Mouse (Mus musculus): ENCODE results near the gene Tdrd3. TPM values are rescaled to one million over a fixed set of nuclear protein-coding genes. Genes with fewer than 3 reads are reported as not detected.
A peak's percentile ranks its signal among the peaks of the same experiment; 100 is the strongest.

Tdrd3 gene
- polyA plus RNA-seq, 1 experiment from 2014 or later, result 44.1 TPM

- Histone ChIP-seq H3K27me3 (no peaks in the 10 kb centered on the region), H3K9ac (no peak overlapping the region), H3K4me2 (replicated peaks) (no peak overlapping the region), H3K4me1 (no peaks in the 10 kb centered on the region), H3K4me3 (no peak overlapping the region), H3K9me3 (replicated peaks) (no peaks in the 10 kb centered on the region), H3K36me3 (no peaks in the 10 kb centered on the region), H3K27ac (no peak overlapping the region)
- WGBS, result 86% methylated on average over 8 of the region's 8 CpGs
- ATAC-seq (ENCODE audit: low FRiP score), result no peak; the same call in 1 of the 2 replicates
Observed at GRCm38 (mm10) chr14:87531847-87532246, 115.4 kb downstream of the Tdrd3 start.

- Histone ChIP-seq H3K9ac (no peak overlapping the region), H3K4me2 (replicated peaks) (no peak overlapping the region), H3K4me3 (no peak overlapping the region), H3K9me3 (replicated peaks) (no peaks in the 10 kb centered on the region), H3K4me1 (no peaks in the 10 kb centered on the region), H3K27me3 (no peaks in the 10 kb centered on the region), H3K36me3 (peaks cover 8% of the 10 kb centered on the region; the same call in 1 of the 2 replicates), H3K27ac (no peak overlapping the region)
- 82% methylated on average over 4 of the region's 4 CpGs for WGBS
- ATAC-seq (ENCODE audit: low FRiP score), result 0 out of 2 replicates have a peak, but pooled peaks have one; percentile 48
Observed at GRCm38 (mm10) chr14:87537127-87537819, 120.8 kb downstream of the Tdrd3 start.

- peaks cover 11% of the 10 kb centered on the region for H3K36me3 ChIP-seq
- H3K4me3 ChIP-seq, result no peak overlapping the region
- no peak overlapping the region for H3K27ac ChIP-seq
- ATAC-seq (ENCODE audit: low FRiP score), result no peak
- H3K9ac ChIP-seq, result no peak overlapping the region
- H3K4me2 ChIP-seq (replicated peaks), result no peak overlapping the region
- WGBS, result 89% methylated on average over 6 of the region's 6 CpGs
- no peaks in the 10 kb centered on the region for H3K27me3 ChIP-seq
- no peaks in the 10 kb centered on the region for H3K9me3 ChIP-seq (replicated peaks)
- no peaks in the 10 kb centered on the region for H3K4me1 ChIP-seq
Observed at GRCm38 (mm10) chr14:87549986-87550385, 133.5 kb downstream of the Tdrd3 start.

- WGBS, result 67% methylated on average over 3 of the region's 3 CpGs
- H3K9me3 ChIP-seq (replicated peaks), result no peaks in the 10 kb centered on the region
- H3K4me1 ChIP-seq, result no peaks in the 10 kb centered on the region
- no peak overlapping the region for H3K4me3 ChIP-seq
- no peaks in the 10 kb centered on the region for H3K27me3 ChIP-seq
- no peak for ATAC-seq (ENCODE audit: low FRiP score)
- no peak overlapping the region for H3K27ac ChIP-seq
- H3K4me2 ChIP-seq (replicated peaks), result no peak overlapping the region
- H3K36me3 ChIP-seq, result 0 out of 2 replicates have a peak, but pooled peaks cover under 1% of the 10 kb centered on the region
- H3K9ac ChIP-seq, result no peak overlapping the region
Observed at GRCm38 (mm10) chr14:87552211-87552610, 135.8 kb downstream of the Tdrd3 start.

- H3K36me3 ChIP-seq, result no peaks in the 10 kb centered on the region
- H3K27me3 ChIP-seq, result no peaks in the 10 kb centered on the region
- H3K4me3 ChIP-seq, result no peak overlapping the region
- peaks cover 9% of the 10 kb centered on the region for H3K4me1 ChIP-seq
- no peak overlapping the region for H3K27ac ChIP-seq
- ATAC-seq (ENCODE audit: low FRiP score), result no peak
- WGBS, result 80% methylated on average over 9 of the region's 9 CpGs
- no peak overlapping the region for H3K4me2 ChIP-seq (replicated peaks)
- H3K9ac ChIP-seq, result no peak overlapping the region
- no peaks in the 10 kb centered on the region for H3K9me3 ChIP-seq (replicated peaks)
Observed at GRCm38 (mm10) chr14:87563841-87564240, 147.4 kb downstream of the Tdrd3 start.

- H3K9me3 ChIP-seq (replicated peaks), result no peaks in the 10 kb centered on the region
- H3K27me3 ChIP-seq, result no peaks in the 10 kb centered on the region
- no peak overlapping the region for H3K4me2 ChIP-seq (replicated peaks)
- peaks cover 9% of the 10 kb centered on the region for H3K4me1 ChIP-seq
- no peak overlapping the region for H3K4me3 ChIP-seq
- no peak overlapping the region for H3K9ac ChIP-seq
- no peak for ATAC-seq (ENCODE audit: low FRiP score)
- 31% methylated on average over 7 of the region's 7 CpGs for WGBS
- H3K36me3 ChIP-seq, result no peaks in the 10 kb centered on the region
- no peak overlapping the region for H3K27ac ChIP-seq
Observed at GRCm38 (mm10) chr14:87566211-87566610, 149.8 kb downstream of the Tdrd3 start.

GRCm38 (mm10) chr14:87567034-87567461 lies 150.6 kb downstream of the Tdrd3 start:
- Histone ChIP-seq H3K27ac (no peak overlapping the region), H3K9ac (no peak overlapping the region), H3K27me3 (no peaks in the 10 kb centered on the region), H3K36me3 (no peaks in the 10 kb centered on the region), H3K9me3 (replicated peaks) (no peaks in the 10 kb centered on the region), H3K4me2 (replicated peaks) (no peak overlapping the region), H3K4me1 (peaks cover 9% of the 10 kb centered on the region), H3K4me3 (no peak overlapping the region)
- WGBS, result 38% methylated on average over 3 of the region's 3 CpGs
- ATAC-seq (ENCODE audit: low FRiP score), result peak; percentile 49

GRCm38 (mm10) chr14:87567626-87568446 lies 151.4 kb downstream of the Tdrd3 start:
- Histone ChIP-seq H3K9me3 (replicated peaks) (no peaks in the 10 kb centered on the region), H3K9ac (peak overlapping the region; percentile 13; the same call in 1 of the 2 replicates), H3K27me3 (no peaks in the 10 kb centered on the region), H3K4me2 (replicated peaks) (peak overlapping the region; percentile 56), H3K4me3 (peak overlapping the region; percentile 26), H3K36me3 (no peaks in the 10 kb centered on the region), H3K4me1 (peaks cover 9% of the 10 kb centered on the region), H3K27ac (no peak overlapping the region)
- WGBS, result 22% methylated on average over 20 of the region's 20 CpGs
- peak; percentile 24; the same call in 1 of the 2 replicates for ATAC-seq (ENCODE audit: low FRiP score)

- Histone ChIP-seq H3K4me3 (peak overlapping the region; percentile 26), H3K9me3 (replicated peaks) (no peaks in the 10 kb centered on the region), H3K27me3 (no peaks in the 10 kb centered on the region), H3K9ac (peak overlapping the region; percentile 13; the same call in 1 of the 2 replicates), H3K36me3 (no peaks in the 10 kb centered on the region), H3K4me1 (peaks cover 9% of the 10 kb centered on the region), H3K4me2 (replicated peaks) (peak overlapping the region; percentile 56), H3K27ac (no peak overlapping the region)
- WGBS, result 19% methylated on average over 15 of the region's 15 CpGs
- ATAC-seq (ENCODE audit: low FRiP score), result no peak
Observed at GRCm38 (mm10) chr14:87568447-87568908, 152.0 kb downstream of the Tdrd3 start.

GRCm38 (mm10) chr14:87569471-87569870 lies 153.0 kb downstream of the Tdrd3 start:
- no peak overlapping the region for H3K4me2 ChIP-seq (replicated peaks)
- no peak overlapping the region for H3K9ac ChIP-seq
- no peaks in the 10 kb centered on the region for H3K9me3 ChIP-seq (replicated peaks)
- no peaks in the 10 kb centered on the region for H3K36me3 ChIP-seq
- no peak overlapping the region for H3K27ac ChIP-seq
- WGBS, result 88% methylated on average over 2 of the region's 2 CpGs
- H3K4me3 ChIP-seq, result no peak overlapping the region
- no peaks in the 10 kb centered on the region for H3K27me3 ChIP-seq
- ATAC-seq (ENCODE audit: low FRiP score), result no peak
- peaks cover 9% of the 10 kb centered on the region for H3K4me1 ChIP-seq

GRCm38 (mm10) chr14:87572453-87572852 lies 156.0 kb downstream of the Tdrd3 start:
- H3K27me3 ChIP-seq, result no peaks in the 10 kb centered on the region
- H3K4me1 ChIP-seq, result peaks cover 9% of the 10 kb centered on the region
- H3K36me3 ChIP-seq, result no peaks in the 10 kb centered on the region
- H3K9ac ChIP-seq, result no peak overlapping the region
- H3K4me2 ChIP-seq (replicated peaks), result no peak overlapping the region
- H3K4me3 ChIP-seq, result no peak overlapping the region
- WGBS, result 74% methylated on average over 5 of the region's 5 CpGs
- no peak overlapping the region for H3K27ac ChIP-seq
- H3K9me3 ChIP-seq (replicated peaks), result no peaks in the 10 kb centered on the region
- ATAC-seq (ENCODE audit: low FRiP score), result no peak

- 88% methylated on average over 3 of the region's 3 CpGs for WGBS
- Histone ChIP-seq H3K27me3 (no peaks in the 10 kb centered on the region), H3K36me3 (no peaks in the 10 kb centered on the region), H3K4me3 (no peak overlapping the region), H3K27ac (no peak overlapping the region), H3K9me3 (replicated peaks) (no peaks in the 10 kb centered on the region), H3K4me1 (no peaks in the 10 kb centered on the region), H3K4me2 (replicated peaks) (no peak overlapping the region), H3K9ac (no peak overlapping the region)
- ATAC-seq (ENCODE audit: low FRiP score), result no peak
Observed at GRCm38 (mm10) chr14:87582610-87583009, 166.2 kb downstream of the Tdrd3 start.

All from hindbrain, embryonic 12.5 days (tissue).